Mouse (Mus musculus) midbrain, embryonic 10.5 days (tissue): Measurements from ENCODE around the gene Cinp. TPM values are rescaled to one million over a fixed set of nuclear protein-coding genes. Genes with fewer than 3 reads are reported as not detected.
A peak's percentile ranks its signal among the peaks of the same experiment; 100 is the strongest.
"Not testable (repeated sequence)": the region's sequence is repeated elsewhere in the genome, so short reads cannot be mapped to it uniquely, and the experiment has no call there.

Source experiments
- DNase-seq: peaks from one replicate; pipeline ENCODE4 v3.0.0-alpha.2; 2017; ENCODE audit warnings: low spot score
- H3K27ac ChIP-seq: fragments of 300-500 bp; sonication (generic); replicated peaks from 2 replicates; pipeline ENCODE4 v1.5.1; 2016; ENCODE audit warnings: mild to moderate bottlenecking
- H3K27me3 ChIP-seq: fragments of 300-500 bp; sonication (generic); 2 replicates; pipeline ENCODE4 v1.6.1; 2016; ENCODE audit warnings: low read depth, mild to moderate bottlenecking; ENCODE audit not compliant: poor library complexity, severe bottlenecking
- H3K36me3 ChIP-seq: fragments of 300-500 bp; sonication (generic); 2 replicates; pipeline ENCODE4 v1.6.1; 2016; ENCODE audit warnings: mild to moderate bottlenecking, moderate library complexity
- H3K4me1 ChIP-seq: fragments of 300-500 bp; sonication (generic); 2 replicates; pipeline ENCODE4 v1.6.1; 2016
- H3K4me3 ChIP-seq: fragments of 300-500 bp; sonication (generic); 2 replicates; pipeline ENCODE4 v1.5.1; 2016; ENCODE audit warnings: mild to moderate bottlenecking, moderate library complexity
- H3K9me3 ChIP-seq: fragments of 300-500 bp; sonication (generic); replicated peaks from 2 replicates; pipeline ENCODE4 v1.6.1; 2016; ENCODE audit warnings: mild to moderate bottlenecking
- WGBS: fragments of 180-500 bp; shearing (Covaris S2); methylation state at CpG from one replicate; pipeline ENCODE4 v1.1.7; 2016; 5-methylcytosine and 5-hydroxymethylcytosine counted together
- polyA plus RNA-seq: library from polyadenylated mRNA; unstranded; fragments of >200 nt; fragmentation: Nextera tagmentation; extraction: Ambion mirVana; gene quantifications from 2 replicates; pipeline ENCODE4 v1.2.1, GENCODE M21; 2016

Gene Cinp
- polyA plus RNA-seq, 1 experiment from 2014 or later = 95.6 TPM

- peak; percentile 17 for DNase-seq
- WGBS = under 1% methylated on average over 25 of the region's 25 CpGs
- H3K9me3 ChIP-seq = no peaks in the 10 kb centered on the region
- H3K4me1 ChIP-seq = peaks cover 28% of the 10 kb centered on the region
- peak overlapping the region; percentile 94 for H3K27ac ChIP-seq
- H3K27me3 ChIP-seq = no peaks in the 10 kb centered on the region
- peak overlapping the region; percentile 94 for H3K4me3 ChIP-seq
- H3K36me3 ChIP-seq = peaks cover 13% of the 10 kb centered on the region
Observed at GRCm38 (mm10) chr12:110888606-110889005, 339 bp downstream of the Cinp start.

- Histone ChIP-seq H3K4me3 (peak overlapping the region; percentile 94), H3K9me3 (no peaks in the 10 kb centered on the region), H3K27ac (peak overlapping the region; percentile 94), H3K36me3 (peaks cover 18% of the 10 kb centered on the region), H3K27me3 (no peaks in the 10 kb centered on the region), H3K4me1 (peaks cover 28% of the 10 kb centered on the region)
- WGBS = 55% methylated on average over 12 of the region's 12 CpGs
- no peak for DNase-seq
Observed at GRCm38 (mm10) chr12:110888106-110888505, 839 bp downstream of the Cinp start.

GRCm38 (mm10) chr12:110885251-110885650 lies 3.7 kb downstream of the Cinp start:
- no peak overlapping the region for H3K4me3 ChIP-seq
- no peak for DNase-seq
- no peak overlapping the region for H3K27ac ChIP-seq
- peaks cover 44% of the 10 kb centered on the region for H3K36me3 ChIP-seq
- peaks cover 24% of the 10 kb centered on the region for H3K4me1 ChIP-seq
- WGBS = 96% methylated on average over 2 of the region's 2 CpGs
- no peaks in the 10 kb centered on the region for H3K9me3 ChIP-seq
- H3K27me3 ChIP-seq = no peaks in the 10 kb centered on the region

- Histone ChIP-seq H3K36me3 (peaks cover 70% of the 10 kb centered on the region), H3K27me3 (no peaks in the 10 kb centered on the region), H3K27ac (no peak overlapping the region), H3K4me3 (no peak overlapping the region), H3K4me1 (no peaks in the 10 kb centered on the region), H3K9me3 (no peaks in the 10 kb centered on the region)
- whole genome bisulfite sequencing = 87% methylated on average over 7 of the region's 7 CpGs
- no peak for DNase-seq
Observed at GRCm38 (mm10) chr12:110882291-110882690, 6.7 kb downstream of the Cinp start.

GRCm38 (mm10) chr12:110875351-110875750 lies 13.6 kb downstream of the Cinp start:
- H3K4me3 ChIP-seq = no peak overlapping the region
- no peaks in the 10 kb centered on the region for H3K9me3 ChIP-seq
- H3K27ac ChIP-seq = no peak overlapping the region
- H3K27me3 ChIP-seq = no peaks in the 10 kb centered on the region
- DNase-seq = no peak
- peaks cover 93% of the 10 kb centered on the region for H3K36me3 ChIP-seq
- 87% methylated on average over 2 of the region's 2 CpGs for WGBS
- H3K4me1 ChIP-seq = no peaks in the 10 kb centered on the region

GRCm38 (mm10) chr12:110871247-110871646 lies 17.7 kb downstream of the Cinp start:
- DNase-seq = no peak
- Histone ChIP-seq H3K4me1 (peaks cover 4% of the 10 kb centered on the region), H3K36me3 (peaks cover 94% of the 10 kb centered on the region), H3K4me3 (no peak overlapping the region), H3K9me3 (no peaks in the 10 kb centered on the region), H3K27me3 (no peaks in the 10 kb centered on the region), H3K27ac (no peak overlapping the region)
- WGBS = 94% methylated on average over 5 of the region's 5 CpGs

- Histone ChIP-seq H3K27me3 (no peaks in the 10 kb centered on the region), H3K36me3 (peaks cover 86% of the 10 kb centered on the region), H3K4me1 (peaks cover 14% of the 10 kb centered on the region), H3K27ac (no peak overlapping the region), H3K9me3 (no peaks in the 10 kb centered on the region), H3K4me3 (no peak overlapping the region)
- WGBS = 93% methylated on average over 4 of the region's 4 CpGs
- DNase-seq = no peak
Observed at GRCm38 (mm10) chr12:110870107-110870506, 18.8 kb downstream of the Cinp start.

GRCm38 (mm10) chr12:110865989-110866388 lies 23.0 kb downstream of the Cinp start:
- Histone ChIP-seq H3K4me1 (peaks cover 30% of the 10 kb centered on the region), H3K9me3 (no peaks in the 10 kb centered on the region), H3K36me3 (peaks cover 71% of the 10 kb centered on the region), H3K27me3 (no peaks in the 10 kb centered on the region), H3K4me3 (no peak overlapping the region), H3K27ac (peak overlapping the region; percentile 67)
- WGBS = 75% methylated on average over 10 of the region's 10 CpGs
- DNase-seq = no peak

- Histone ChIP-seq H3K4me1 (peaks cover 33% of the 10 kb centered on the region), H3K27me3 (no peaks in the 10 kb centered on the region), H3K36me3 (peaks cover 71% of the 10 kb centered on the region), H3K9me3 (no peaks in the 10 kb centered on the region), H3K4me3 (no peak overlapping the region), H3K27ac (peak overlapping the region; percentile 67)
- 45% methylated on average over 6 of the region's 6 CpGs for WGBS
- DNase-seq = peak; percentile 40
Observed at GRCm38 (mm10) chr12:110865571-110865970, 23.4 kb downstream of the Cinp start.

GRCm38 (mm10) chr12:110864008-110864407 lies 24.9 kb downstream of the Cinp start:
- Histone ChIP-seq H3K4me3 (no peak overlapping the region), H3K9me3 (no peaks in the 10 kb centered on the region), H3K4me1 (peaks cover 33% of the 10 kb centered on the region), H3K27me3 (no peaks in the 10 kb centered on the region), H3K36me3 (peaks cover 62% of the 10 kb centered on the region), H3K27ac (no peak overlapping the region)
- DNase-seq = no peak
- WGBS = 91% methylated on average over 6 of the region's 6 CpGs

- 56% methylated on average over 7 of the region's 7 CpGs for WGBS
- no peak for DNase-seq
- H3K36me3 ChIP-seq = peaks cover 43% of the 10 kb centered on the region
Observed at GRCm38 (mm10) chr12:110861256-110861655, 27.7 kb downstream of the Cinp start.

GRCm38 (mm10) chr12:110860293-110860692 lies 28.7 kb downstream of the Cinp start:
- no peak overlapping the region for H3K4me3 ChIP-seq
- no peak overlapping the region for H3K27ac ChIP-seq
- peaks cover 50% of the 10 kb centered on the region for H3K36me3 ChIP-seq
- H3K9me3 ChIP-seq = no peaks in the 10 kb centered on the region
- peaks cover 19% of the 10 kb centered on the region for H3K4me1 ChIP-seq
- no peak for DNase-seq
- no peaks in the 10 kb centered on the region for H3K27me3 ChIP-seq

More at GRCm38 (mm10) chr12:110861256-110861655, 27.7 kb downstream of the Cinp start:
- Histone ChIP-seq H3K27ac (no peak overlapping the region), H3K27me3 (no peaks in the 10 kb centered on the region), H3K9me3 (no peaks in the 10 kb centered on the region), H3K4me3 (no peak overlapping the region), H3K4me1 (peaks cover 29% of the 10 kb centered on the region)

GRCm38 (mm10) chr12:110858681-110859080 lies 30.3 kb downstream of the Cinp start:
- not testable (repeated sequence) for DNase-seq, H3K4me1 ChIP-seq, H3K9me3 ChIP-seq, H3K27me3 ChIP-seq, H3K4me3 ChIP-seq, H3K27ac ChIP-seq
- H3K36me3 ChIP-seq = peaks cover 47% of the 10 kb centered on the region
- WGBS = 99% methylated on average over 15 of the region's 15 CpGs

GRCm38 (mm10) chr12:110857196-110857595 lies 31.7 kb downstream of the Cinp start:
- Histone ChIP-seq H3K9me3 (no peaks in the 10 kb centered on the region), H3K4me1 (peaks cover 10% of the 10 kb centered on the region), H3K27me3 (no peaks in the 10 kb centered on the region), H3K27ac (no peak overlapping the region), H3K4me3 (no peak overlapping the region), H3K36me3 (peaks cover 39% of the 10 kb centered on the region)
- 93% methylated on average over 7 of the region's 7 CpGs for WGBS
- DNase-seq = no peak
